Mouse (Mus musculus) ES-E14 (cell line): ENCODE measurements around the gene Vstm2b.

ENCODE experiments used
- CHD2 ChIP-seq: IDR thresholded peaks from 2 replicates; pipeline ENCODE4 v1.6.1; 2014; ENCODE audit warnings: mild to moderate bottlenecking, low read depth, low read length, inconsistent platforms
- MAFK ChIP-seq: IDR thresholded peaks from 2 replicates; pipeline ENCODE4 v1.6.1; 2014; ENCODE audit warnings: mild to moderate bottlenecking, low read depth, low read length, inconsistent platforms; ENCODE audit not compliant: insufficient read depth
- ZC3H11A ChIP-seq: IDR thresholded peaks from 2 replicates; pipeline ENCODE4 v1.6.1; 2012; ENCODE audit warnings: low read depth, mild to moderate bottlenecking, inconsistent platforms, low read length, borderline replicate concordance

DNA sequence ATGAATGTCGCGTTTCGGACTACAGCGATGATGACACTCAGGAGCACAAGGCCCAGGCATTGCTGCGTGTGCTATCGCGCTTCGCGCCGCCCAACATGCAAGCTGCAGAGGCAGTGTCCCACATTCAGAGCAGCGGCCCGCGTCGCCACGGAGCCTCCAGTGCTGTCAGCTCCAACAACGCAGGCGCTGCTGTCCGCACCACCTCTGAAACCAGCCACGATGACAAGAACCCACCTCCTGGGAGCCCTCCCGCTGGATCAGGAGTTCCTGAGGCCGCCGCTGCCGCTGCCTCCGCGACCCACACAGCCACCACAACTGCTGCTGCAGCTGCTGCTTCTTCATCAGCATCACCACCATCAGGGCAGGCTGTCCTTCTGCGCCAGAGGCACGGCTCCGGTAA is 4.4 kb downstream of the Vstm2b start:
- TF ChIP-seq MAFK: no peak
- TF ChIP-seq ZC3H11A: no peak
- TF ChIP-seq CHD2: no peak
